Mouse (Mus musculus): ENCODE measurements around the gene St6galnac3. TPM values are rescaled to one million over a fixed set of nuclear protein-coding genes. Genes with fewer than 3 reads are reported as not detected.

Gene St6galnac3
- polyA plus RNA-seq, 1 experiment from 2014 or later, result 25.6 TPM

DNA sequence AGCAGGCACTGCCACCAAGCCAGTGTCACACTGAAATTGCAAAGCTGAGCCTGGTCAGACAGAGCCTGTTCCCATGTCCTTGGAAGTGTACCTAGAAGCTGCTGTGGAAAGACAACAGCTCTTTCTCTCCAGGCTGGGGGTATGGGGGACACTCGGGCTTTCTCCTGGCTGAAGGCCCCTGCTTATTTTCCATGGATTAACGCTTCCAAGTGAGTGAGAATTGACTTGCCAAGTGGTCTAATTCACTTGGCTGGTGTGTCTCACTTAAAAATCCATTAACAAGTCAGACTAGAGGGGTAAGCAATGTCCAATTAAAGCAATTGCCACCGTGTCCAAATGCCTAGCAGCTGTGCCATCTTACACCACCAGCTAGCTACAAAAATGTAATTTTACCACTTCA, 140.1 kb downstream of the St6galnac3 start:
- no peak overlapping the region for H3K4me3 ChIP-seq (ENCODE audit: low read depth, low read length)
- H3K27me3 ChIP-seq (ENCODE audit: control insufficient read depth, insufficient read depth, low read length), result no peaks in the 10 kb centered on the region
- H3K36me3 ChIP-seq (ENCODE audit: control insufficient read depth, insufficient read depth, low read length), result no peaks in the 10 kb centered on the region
- H3K9me3 ChIP-seq (ENCODE audit: control insufficient read depth, low read length), result no peaks in the 10 kb centered on the region
- no peak overlapping the region for H3K9ac ChIP-seq (replicated peaks; ENCODE audit: low read depth, low read length)
- no peak overlapping the region for H3K27ac ChIP-seq (ENCODE audit: low read depth, low read length)
- WGBS, result 42% methylated on average over 3 of the region's 3 CpGs
- no peak overlapping the region for H3K4me2 ChIP-seq (ENCODE audit: low read depth, low read length)
- H3K4me1 ChIP-seq (ENCODE audit: control insufficient read depth, insufficient read depth, low read length), result peaks cover 2% of the 10 kb centered on the region; the same call in 1 of the 2 replicates
- ATAC-seq (ENCODE audit: low read depth), result no peak

DNA sequence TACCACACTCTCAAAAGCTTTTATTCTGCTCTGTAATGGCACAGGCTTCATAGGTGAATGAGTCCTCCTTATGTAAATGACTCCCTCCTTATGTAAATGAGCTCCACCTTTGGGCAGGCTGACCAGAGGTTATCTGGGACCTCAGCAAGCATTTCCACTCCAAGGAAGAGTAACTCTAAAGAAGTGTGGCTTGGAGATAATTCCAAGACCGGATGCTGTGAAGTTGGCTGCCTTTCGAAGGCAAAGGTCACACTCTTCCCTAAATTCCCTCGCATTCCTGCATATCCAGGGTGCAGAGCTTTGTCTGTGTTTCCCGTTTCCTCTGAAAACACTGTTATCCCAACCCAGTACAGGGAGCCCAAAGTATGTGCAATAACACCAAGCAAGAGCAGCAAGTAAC, 142.9 kb downstream of the St6galnac3 start:
- Histone ChIP-seq H3K36me3 (ENCODE audit: control insufficient read depth, insufficient read depth, low read length) (no peaks in the 10 kb centered on the region), H3K9ac (replicated peaks; ENCODE audit: low read depth, low read length) (no peak overlapping the region), H3K27me3 (ENCODE audit: control insufficient read depth, insufficient read depth, low read length) (no peaks in the 10 kb centered on the region), H3K9me3 (ENCODE audit: control insufficient read depth, low read length) (no peaks in the 10 kb centered on the region), H3K4me2 (ENCODE audit: low read depth, low read length) (no peak overlapping the region), H3K4me3 (ENCODE audit: low read depth, low read length) (no peak overlapping the region), H3K4me1 (ENCODE audit: control insufficient read depth, insufficient read depth, low read length) (peaks cover 2% of the 10 kb centered on the region; the same call in 1 of the 2 replicates), H3K27ac (ENCODE audit: low read depth, low read length) (no peak overlapping the region)
- ATAC-seq (ENCODE audit: low read depth), result no peak
- 69% methylated on average over 4 of the region's 4 CpGs for WGBS

DNA sequence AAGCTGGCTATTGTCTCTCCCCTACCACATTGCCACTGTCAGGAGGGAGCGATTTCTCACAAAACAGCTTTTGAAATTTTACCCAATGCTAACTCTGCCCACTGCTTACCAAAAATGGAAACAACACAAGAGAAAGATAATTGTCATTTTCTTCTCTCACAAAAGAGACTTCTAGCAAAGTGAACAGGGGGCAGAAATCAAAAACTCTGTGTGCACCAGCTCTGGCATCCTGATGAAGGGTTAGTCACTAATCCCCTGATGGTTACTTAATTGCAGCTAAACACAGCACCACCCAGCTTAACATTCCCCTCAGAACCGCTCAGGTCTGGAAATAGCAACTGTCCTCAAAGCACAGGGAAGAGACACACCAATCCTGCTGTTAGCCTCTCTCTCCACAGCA, 144.3 kb downstream of the St6galnac3 start:
- Histone ChIP-seq H3K4me3 (ENCODE audit: low read depth, low read length) (no peak overlapping the region), H3K4me1 (ENCODE audit: control insufficient read depth, insufficient read depth, low read length) (peaks cover 2% of the 10 kb centered on the region; the same call in 1 of the 2 replicates), H3K27ac (ENCODE audit: low read depth, low read length) (no peak overlapping the region), H3K36me3 (ENCODE audit: control insufficient read depth, insufficient read depth, low read length) (no peaks in the 10 kb centered on the region), H3K9me3 (ENCODE audit: control insufficient read depth, low read length) (no peaks in the 10 kb centered on the region), H3K9ac (replicated peaks; ENCODE audit: low read depth, low read length) (no peak overlapping the region), H3K4me2 (ENCODE audit: low read depth, low read length) (no peak overlapping the region), H3K27me3 (ENCODE audit: control insufficient read depth, insufficient read depth, low read length) (no peaks in the 10 kb centered on the region)
- 61% methylated on average over 2 of the region's 2 CpGs for WGBS
- no peak for ATAC-seq (ENCODE audit: low read depth)

DNA sequence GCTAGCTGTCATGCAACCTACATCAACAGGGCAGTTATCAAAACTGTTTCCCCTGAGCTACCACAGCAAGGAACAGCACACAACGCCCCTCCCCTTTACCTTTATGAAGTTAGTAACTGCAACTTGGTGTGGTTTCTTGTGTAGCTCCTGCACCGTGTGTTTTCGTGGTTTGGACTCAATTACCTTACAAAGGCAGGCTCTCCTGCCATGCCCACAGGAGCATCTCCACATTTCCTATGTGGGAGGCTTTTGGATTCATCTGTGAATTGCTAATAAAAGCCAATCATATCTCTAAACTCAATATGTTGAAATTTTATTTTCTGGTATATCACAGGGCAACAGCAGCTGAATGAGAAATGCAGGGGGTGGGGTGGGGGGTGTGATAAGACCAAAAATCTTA, 144.8 kb downstream of the St6galnac3 start:
- no peaks in the 10 kb centered on the region for H3K27me3 ChIP-seq (ENCODE audit: control insufficient read depth, insufficient read depth, low read length)
- no peak overlapping the region for H3K27ac ChIP-seq (ENCODE audit: low read depth, low read length)
- no peak for ATAC-seq (ENCODE audit: low read depth)
- 93% methylated on average over 3 of the region's 3 CpGs for WGBS
- H3K9ac ChIP-seq (replicated peaks; ENCODE audit: low read depth, low read length), result no peak overlapping the region
- no peak overlapping the region for H3K4me2 ChIP-seq (ENCODE audit: low read depth, low read length)
- no peak overlapping the region for H3K4me3 ChIP-seq (ENCODE audit: low read depth, low read length)
- H3K9me3 ChIP-seq (ENCODE audit: control insufficient read depth, low read length), result no peaks in the 10 kb centered on the region
- no peaks in the 10 kb centered on the region for H3K36me3 ChIP-seq (ENCODE audit: control insufficient read depth, insufficient read depth, low read length)
- peaks cover 2% of the 10 kb centered on the region; the same call in 1 of the 2 replicates for H3K4me1 ChIP-seq (ENCODE audit: control insufficient read depth, insufficient read depth, low read length)

DNA sequence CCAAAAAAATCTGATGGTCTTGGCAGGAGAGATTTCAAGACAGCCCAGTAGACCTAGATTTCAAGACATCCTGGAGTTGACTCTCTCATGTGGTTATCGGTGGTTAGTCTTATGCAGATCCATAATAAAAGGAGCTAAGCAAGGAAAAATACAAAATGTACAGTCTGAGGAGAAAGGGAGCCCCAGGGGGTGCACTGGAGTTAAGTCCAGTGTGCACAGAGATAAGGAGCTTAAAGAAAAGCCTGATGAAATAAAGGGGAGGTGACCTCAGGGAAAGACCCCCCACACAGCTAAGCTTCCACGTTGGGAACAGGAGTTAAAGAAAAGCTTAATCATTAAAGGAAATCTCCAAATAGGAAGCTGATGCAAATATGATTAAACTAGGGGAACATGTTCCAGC, 147.7 kb downstream of the St6galnac3 start:
- Histone ChIP-seq H3K27ac (ENCODE audit: low read depth, low read length) (no peak overlapping the region), H3K9me3 (ENCODE audit: control insufficient read depth, low read length) (no peaks in the 10 kb centered on the region), H3K9ac (replicated peaks; ENCODE audit: low read depth, low read length) (no peak overlapping the region), H3K4me2 (ENCODE audit: low read depth, low read length) (no peak overlapping the region), H3K4me1 (ENCODE audit: control insufficient read depth, insufficient read depth, low read length) (peaks cover 2% of the 10 kb centered on the region; the same call in 1 of the 2 replicates), H3K27me3 (ENCODE audit: control insufficient read depth, insufficient read depth, low read length) (no peaks in the 10 kb centered on the region), H3K36me3 (ENCODE audit: control insufficient read depth, insufficient read depth, low read length) (no peaks in the 10 kb centered on the region), H3K4me3 (ENCODE audit: low read depth, low read length) (no peak overlapping the region)
- no peak for ATAC-seq (ENCODE audit: low read depth)
- 73% methylated on average over 2 of the region's 2 CpGs for WGBS

DNA sequence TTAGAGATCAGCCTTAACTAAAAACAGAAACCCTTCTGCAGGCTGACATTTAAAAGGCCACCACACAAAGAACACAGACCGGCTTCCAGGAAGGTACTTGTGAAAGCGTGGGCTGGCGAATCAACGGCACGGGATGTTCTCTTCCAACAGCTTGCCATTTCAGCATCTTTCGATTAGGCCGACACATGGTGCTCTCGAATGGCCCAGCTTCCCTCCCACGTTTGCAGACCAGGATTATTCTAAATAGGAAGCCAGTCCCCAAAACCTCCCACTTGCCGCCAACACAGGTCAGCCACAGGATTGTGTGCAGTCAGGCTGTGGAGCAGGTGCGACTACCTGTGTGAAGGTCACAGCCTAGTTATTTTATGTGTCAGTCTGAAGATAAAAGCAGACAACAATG, 153.8 kb downstream of the St6galnac3 start:
- ATAC-seq (ENCODE audit: low read depth), result no peak
- Histone ChIP-seq H3K9me3 (ENCODE audit: control insufficient read depth, low read length) (no peaks in the 10 kb centered on the region), H3K4me1 (ENCODE audit: control insufficient read depth, insufficient read depth, low read length) (no peaks in the 10 kb centered on the region), H3K36me3 (ENCODE audit: control insufficient read depth, insufficient read depth, low read length) (no peaks in the 10 kb centered on the region), H3K9ac (replicated peaks; ENCODE audit: low read depth, low read length) (no peak overlapping the region), H3K4me2 (ENCODE audit: low read depth, low read length) (no peak overlapping the region), H3K27me3 (ENCODE audit: control insufficient read depth, insufficient read depth, low read length) (no peaks in the 10 kb centered on the region), H3K27ac (ENCODE audit: low read depth, low read length) (no peak overlapping the region), H3K4me3 (ENCODE audit: low read depth, low read length) (no peak overlapping the region)
- WGBS, result 95% methylated on average over 11 of the region's 11 CpGs

DNA sequence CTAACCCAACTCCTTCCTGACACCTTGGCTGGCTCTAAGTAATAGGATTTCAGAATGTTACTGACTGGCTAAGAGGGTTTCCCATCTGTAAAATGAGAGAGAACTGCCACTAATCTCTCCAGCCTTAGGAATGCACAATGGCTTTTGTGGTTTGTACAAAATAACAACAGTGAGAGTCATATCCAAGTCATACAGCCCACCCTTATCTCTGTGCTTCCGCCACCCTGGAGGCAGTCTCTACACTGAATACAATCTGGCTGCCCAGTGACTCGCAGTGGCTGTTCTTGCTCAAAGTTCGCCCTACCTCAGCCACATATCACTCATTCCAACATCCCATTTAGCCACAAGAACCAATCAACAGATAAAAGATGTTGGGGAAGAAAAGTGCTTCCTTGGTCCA, 156.2 kb downstream of the St6galnac3 start:
- no peak for ATAC-seq (ENCODE audit: low read depth)
- Histone ChIP-seq H3K9ac (replicated peaks; ENCODE audit: low read depth, low read length) (no peak overlapping the region), H3K27ac (ENCODE audit: low read depth, low read length) (no peak overlapping the region), H3K27me3 (ENCODE audit: control insufficient read depth, insufficient read depth, low read length) (no peaks in the 10 kb centered on the region), H3K36me3 (ENCODE audit: control insufficient read depth, insufficient read depth, low read length) (no peaks in the 10 kb centered on the region), H3K4me1 (ENCODE audit: control insufficient read depth, insufficient read depth, low read length) (no peaks in the 10 kb centered on the region), H3K9me3 (ENCODE audit: control insufficient read depth, low read length) (no peaks in the 10 kb centered on the region), H3K4me3 (ENCODE audit: low read depth, low read length) (no peak overlapping the region), H3K4me2 (ENCODE audit: low read depth, low read length) (no peak overlapping the region)
- 83% methylated on average over 3 of the region's 3 CpGs for WGBS

DNA sequence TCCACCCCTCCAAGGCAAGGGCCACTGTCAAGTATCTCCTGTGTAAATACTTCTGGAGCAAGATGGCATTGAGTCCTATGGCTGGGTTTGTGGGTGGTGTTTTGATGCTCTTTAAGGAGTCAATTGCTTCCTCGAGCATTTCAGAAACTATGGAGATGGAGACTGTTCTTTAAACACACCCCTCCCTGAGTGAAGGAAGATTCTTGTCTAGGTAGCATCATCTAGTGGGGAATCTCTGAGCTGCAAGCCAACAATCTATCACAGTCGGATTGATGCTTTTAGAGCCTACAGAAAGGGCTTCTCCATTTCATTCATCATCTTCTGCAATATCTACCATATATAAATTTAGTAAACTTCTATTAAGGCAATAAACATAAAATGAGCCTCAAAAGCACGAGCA, 157.1 kb downstream of the St6galnac3 start:
- 73% methylated on average over 3 of the region's 3 CpGs for WGBS
- ATAC-seq (ENCODE audit: low read depth), result no peak; the same call in 1 of the 2 replicates
- Histone ChIP-seq H3K9ac (replicated peaks; ENCODE audit: low read depth, low read length) (no peak overlapping the region), H3K4me1 (ENCODE audit: control insufficient read depth, insufficient read depth, low read length) (no peaks in the 10 kb centered on the region), H3K36me3 (ENCODE audit: control insufficient read depth, insufficient read depth, low read length) (no peaks in the 10 kb centered on the region), H3K27ac (ENCODE audit: low read depth, low read length) (no peak overlapping the region), H3K4me2 (ENCODE audit: low read depth, low read length) (no peak overlapping the region), H3K4me3 (ENCODE audit: low read depth, low read length) (no peak overlapping the region), H3K9me3 (ENCODE audit: control insufficient read depth, low read length) (no peaks in the 10 kb centered on the region), H3K27me3 (ENCODE audit: control insufficient read depth, insufficient read depth, low read length) (no peaks in the 10 kb centered on the region)

DNA sequence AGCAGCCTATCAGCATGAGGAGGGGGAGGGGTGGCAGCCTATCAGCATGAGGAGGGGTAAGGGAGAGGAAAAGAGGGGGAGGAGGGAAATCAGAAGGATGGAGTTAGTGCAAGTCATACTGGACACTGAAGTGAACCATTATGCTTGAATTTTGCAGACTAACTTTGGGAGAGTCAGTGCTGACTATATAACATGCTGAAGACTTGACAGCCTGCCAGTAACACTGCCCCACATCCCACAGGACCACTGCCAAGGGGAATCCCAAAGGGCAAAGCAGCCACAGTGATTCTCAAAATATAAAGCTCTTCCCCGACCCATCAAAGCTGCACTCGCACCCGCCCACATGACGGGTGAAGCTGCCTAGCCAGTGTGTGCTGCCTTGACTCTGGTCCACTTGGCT, 157.5 kb downstream of the St6galnac3 start:
- Histone ChIP-seq H3K4me1 (ENCODE audit: control insufficient read depth, insufficient read depth, low read length) (no peaks in the 10 kb centered on the region), H3K9ac (replicated peaks; ENCODE audit: low read depth, low read length) (no peak overlapping the region), H3K36me3 (ENCODE audit: control insufficient read depth, insufficient read depth, low read length) (no peaks in the 10 kb centered on the region), H3K9me3 (ENCODE audit: control insufficient read depth, low read length) (no peaks in the 10 kb centered on the region), H3K27me3 (ENCODE audit: control insufficient read depth, insufficient read depth, low read length) (no peaks in the 10 kb centered on the region), H3K4me2 (ENCODE audit: low read depth, low read length) (no peak overlapping the region), H3K4me3 (ENCODE audit: low read depth, low read length) (no peak overlapping the region), H3K27ac (ENCODE audit: low read depth, low read length) (no peak overlapping the region)
- ATAC-seq (ENCODE audit: low read depth), result peak; percentile 25; the same call in 1 of the 2 replicates
- 94% methylated on average over 4 of the region's 4 CpGs for WGBS

DNA sequence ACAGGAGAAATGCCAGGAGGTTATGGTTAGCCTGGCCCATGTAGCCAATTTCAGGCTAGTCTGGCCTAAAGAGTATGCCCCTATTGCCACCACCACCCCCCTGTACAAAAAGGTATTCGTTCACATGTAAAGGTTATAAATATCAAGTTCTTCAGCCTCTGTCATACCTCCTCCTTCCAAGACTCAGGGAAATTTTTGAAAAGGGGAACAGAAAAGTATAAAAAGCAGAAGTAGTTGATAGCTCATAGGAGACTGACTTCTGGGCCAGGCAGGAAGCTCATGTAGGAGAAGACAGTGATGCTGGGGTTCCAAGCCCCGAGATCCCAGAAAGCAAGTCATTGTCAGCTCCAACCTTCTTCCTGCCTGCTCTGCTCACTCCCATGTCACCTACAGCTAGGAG, 158.9 kb downstream of the St6galnac3 start:
- Histone ChIP-seq H3K9me3 (ENCODE audit: control insufficient read depth, low read length) (no peaks in the 10 kb centered on the region), H3K4me1 (ENCODE audit: control insufficient read depth, insufficient read depth, low read length) (no peaks in the 10 kb centered on the region), H3K4me3 (ENCODE audit: low read depth, low read length) (no peak overlapping the region), H3K27me3 (ENCODE audit: control insufficient read depth, insufficient read depth, low read length) (no peaks in the 10 kb centered on the region), H3K9ac (replicated peaks; ENCODE audit: low read depth, low read length) (no peak overlapping the region), H3K36me3 (ENCODE audit: control insufficient read depth, insufficient read depth, low read length) (no peaks in the 10 kb centered on the region), H3K4me2 (ENCODE audit: low read depth, low read length) (no peak overlapping the region), H3K27ac (ENCODE audit: low read depth, low read length) (no peak overlapping the region)
- ATAC-seq (ENCODE audit: low read depth), result no peak
- 98% methylated on average over 2 of the region's 2 CpGs for WGBS

Data from neural tube, embryonic 14.5 days (tissue).